Mouse (Mus musculus) frontal cortex, postnatal 25 days (tissue): Measurements from ENCODE around the gene Nudt4.

Experiments used
- DNase-seq, 2 experiments: peaks; one replicate each; pipeline ENCODE4 v3.0.0; 2022; ENCODE audit warnings: low spot score in 2 of 2

Nudt4 gene

GRCm38 (mm10) chr10:95563851-95564845, at the start of gene Nudt4:
Gene Nudt4, minus strand, starts transcription at chr10:95564146.
- peak; percentile 57 to 68 for DNase-seq

GRCm38 (mm10) chr10:95611331-95611721, 47.4 kb upstream of the Nudt4 start:
- DNase-seq, result no peak

- DNase-seq, result no peak
Measured at GRCm38 (mm10) chr10:95610666-95611330, 46.9 kb upstream of the Nudt4 start.

- no peak for DNase-seq
Measured at GRCm38 (mm10) chr10:95604979-95605613, 41.1 kb upstream of the Nudt4 start.

- DNase-seq, result no peak
Measured at GRCm38 (mm10) chr10:95600527-95600926, 36.6 kb upstream of the Nudt4 start.

GRCm38 (mm10) chr10:95599740-95600139, 35.8 kb upstream of the Nudt4 start:
- DNase-seq, result no peak

GRCm38 (mm10) chr10:95598056-95598587, 34.2 kb upstream of the Nudt4 start:
- no peak for DNase-seq

- no peak for DNase-seq
Measured at GRCm38 (mm10) chr10:95595852-95596639, 32.1 kb upstream of the Nudt4 start.

GRCm38 (mm10) chr10:95594414-95594813, 30.5 kb upstream of the Nudt4 start:
- no peak for DNase-seq

GRCm38 (mm10) chr10:95591257-95591656, 27.3 kb upstream of the Nudt4 start:
- no peak for DNase-seq

- DNase-seq, result no peak
Measured at GRCm38 (mm10) chr10:95590196-95590595, 26.2 kb upstream of the Nudt4 start.

GRCm38 (mm10) chr10:95589196-95589595, 25.2 kb upstream of the Nudt4 start:
- DNase-seq, result no peak

GRCm38 (mm10) chr10:95587509-95588220, 23.7 kb upstream of the Nudt4 start:
- no peak for DNase-seq

GRCm38 (mm10) chr10:95585554-95585953, 21.6 kb upstream of the Nudt4 start:
- DNase-seq, result no peak

GRCm38 (mm10) chr10:95577567-95577950, 13.6 kb upstream of the Nudt4 start:
- DNase-seq, result no peak

- DNase-seq, result no peak
Measured at GRCm38 (mm10) chr10:95576876-95577566, 13.1 kb upstream of the Nudt4 start.

GRCm38 (mm10) chr10:95575839-95576380, 12.0 kb upstream of the Nudt4 start:
- no peak for DNase-seq

- DNase-seq, result no peak
Measured at GRCm38 (mm10) chr10:95574994-95575393, 11.0 kb upstream of the Nudt4 start.

- DNase-seq, result no peak
Measured at GRCm38 (mm10) chr10:95569441-95569840, 5.5 kb upstream of the Nudt4 start.

GRCm38 (mm10) chr10:95568016-95568415, 4.1 kb upstream of the Nudt4 start:
- DNase-seq, result no peak
